Comparison of ENCODE assay signal across 13 mouse cellular contexts in the genomic region with DNA sequence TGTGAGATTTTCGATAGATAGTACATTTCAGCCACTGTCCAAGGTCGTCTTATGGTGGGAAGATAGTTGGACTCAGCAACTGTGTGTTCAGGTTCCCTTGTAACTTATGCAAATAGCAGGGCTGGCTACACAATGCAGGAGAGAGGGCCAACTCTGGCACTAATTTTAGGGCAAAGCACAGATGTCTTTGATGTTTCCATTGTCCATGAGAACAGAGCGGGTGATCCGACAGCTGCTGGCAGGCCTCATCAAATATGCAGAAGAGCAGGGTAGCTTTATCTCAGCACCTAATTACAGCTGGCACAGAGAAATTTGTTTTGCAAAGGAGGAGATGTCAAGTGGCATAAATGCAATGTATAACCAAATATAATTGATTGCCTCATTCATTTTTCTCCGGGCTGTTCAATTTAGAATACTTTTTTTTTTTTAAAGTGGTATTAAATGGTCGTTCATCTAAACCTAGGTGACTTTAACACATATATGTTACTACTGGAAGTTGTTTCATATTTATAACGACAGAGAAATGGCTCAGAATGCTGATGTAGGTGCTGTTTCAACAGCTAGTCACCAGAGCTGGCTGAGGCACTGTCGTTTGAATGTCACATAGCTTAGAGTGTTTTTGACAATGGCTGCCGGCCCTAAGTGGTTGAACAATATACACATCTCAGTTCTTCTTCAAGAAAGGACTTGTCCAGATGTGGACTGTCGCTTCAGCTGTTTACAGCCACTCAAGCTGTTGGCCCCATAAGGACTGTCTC. TPM values are rescaled to one million over a fixed set of nuclear protein-coding genes. Genes with fewer than 3 reads are reported as not detected.
A peak's percentile ranks its signal among the peaks of the same experiment; 100 is the strongest.
DNase-seq lines count a peak whose midpoint lies in the region; ATAC-seq and TF ChIP-seq lines count a peak whose summit lies in the region.
"Had no signal": no experiment of that assay in that cellular context is flagged by ENCODE, and none has a peak within 500 bp of the region (broad histone marks: within the 10 kb centered on the region; RNA-seq: fewer than 3 reads in every experiment).

No protein-coding gene starts in this region.

- intact Hi-C loops in left cerebral cortex, adult 2 months (cut with DNase I), result no loop called here

- peak; percentile 27; the same call in 1 of the 2 replicates for ATAC-seq in hindbrain, embryonic 11.5 days (ENCODE audit: low FRiP score)
- no peak for ATAC-seq in hindbrain, embryonic 16.5 days
- peak; percentile 88 for ATAC-seq in forebrain, postnatal 0 days
- no peak for ATAC-seq in liver, postnatal 0 days
- ATAC-seq: CD4-positive, CD25-positive, alpha-beta regulatory T cell, adult 4 months had no signal

- no peaks in the 10 kb centered on the region for H3K36me3 ChIP-seq in hindbrain, embryonic 11.5 days (ENCODE audit: control insufficient read depth, insufficient read depth, low read length)
- no peaks in the 10 kb centered on the region for H3K36me3 ChIP-seq in hindbrain, embryonic 16.5 days (ENCODE audit: control insufficient read depth, insufficient read depth, low read length)
- no peaks in the 10 kb centered on the region for H3K36me3 ChIP-seq in forebrain, postnatal 0 days (ENCODE audit: insufficient read depth)
- no peaks in the 10 kb centered on the region for H3K36me3 ChIP-seq in liver, postnatal 0 days (replicated peaks; ENCODE audit: insufficient read depth, low read length)

- H3K27ac ChIP-seq in hindbrain, embryonic 11.5 days (ENCODE audit: low read depth, low read length), result no peak overlapping the region
- no peak overlapping the region for H3K27ac ChIP-seq in hindbrain, embryonic 16.5 days (ENCODE audit: low read depth, low read length)
- H3K27ac ChIP-seq in forebrain, postnatal 0 days (ENCODE audit: low read depth, low read length), result peak overlapping the region; percentile 21; the same call in 1 of the 2 replicates
- peak overlapping the region; percentile 92 for H3K27ac ChIP-seq in liver, postnatal 0 days (ENCODE audit: low read depth)
- H3K27ac ChIP-seq in left cerebral cortex, adult 2 months, result no peak overlapping the region

- WGBS in hindbrain, embryonic 11.5 days, result 71% methylated on average over 10 of the region's 10 CpGs
- 51% methylated on average over 10 of the region's 10 CpGs for WGBS in hindbrain, embryonic 16.5 days
- WGBS in forebrain, postnatal 0 days, result 35% methylated on average over 10 of the region's 10 CpGs
- WGBS in liver, postnatal 0 days (ENCODE audit: insufficient replicate concordance), result 74% methylated on average over 10 of the region's 10 CpGs

- peak; percentile 6 for DNase-seq in hindbrain, embryonic 11.5 days (ENCODE audit: low spot score)
- peak; percentile 26 for DNase-seq in brain, adult 2 months (ENCODE audit: low read depth, low spot score)
- peak; percentile 19 for DNase-seq in forebrain, postnatal 0 days
- DNase-seq in liver, postnatal 0 days, result no peak
- DNase-seq in left cerebral cortex, adult 2 months (ENCODE audit: extremely low spot score in 1 of 2, low spot score in 2 of 2), result no peak
- no peak for DNase-seq in thymus, postnatal 25 days
- DNase-seq in urinary bladder, postnatal 36 days (ENCODE audit: low spot score in 2 of 2), result no peak
- DNase-seq: adrenal gland, adult 2 months; heart, postnatal 36 days; kidney, postnatal 10 days had no signal

- H3K9me3 ChIP-seq in hindbrain, embryonic 11.5 days (ENCODE audit: control insufficient read depth, low read length), result no peaks in the 10 kb centered on the region
- H3K9me3 ChIP-seq in hindbrain, embryonic 16.5 days (ENCODE audit: control insufficient read depth, low read length), result no peaks in the 10 kb centered on the region
- no peaks in the 10 kb centered on the region for H3K9me3 ChIP-seq in forebrain, postnatal 0 days (ENCODE audit: low read length)
- H3K9me3 ChIP-seq in liver, postnatal 0 days (ENCODE audit: low read length), result no peaks in the 10 kb centered on the region
- H3K9me3 ChIP-seq: megakaryocyte, embryonic 14.5 days had no signal

- H3K4me2 ChIP-seq in hindbrain, embryonic 11.5 days (replicated peaks; ENCODE audit: low read depth, low read length), result no peak overlapping the region
- no peak overlapping the region for H3K4me2 ChIP-seq in hindbrain, embryonic 16.5 days (ENCODE audit: low read length)
- no peak overlapping the region for H3K4me2 ChIP-seq in forebrain, postnatal 0 days (ENCODE audit: low read depth)
- H3K4me2 ChIP-seq in liver, postnatal 0 days (ENCODE audit: low read depth, low read length), result peak overlapping the region; percentile 72

- no peaks in the 10 kb centered on the region for H3K27me3 ChIP-seq in hindbrain, embryonic 11.5 days (ENCODE audit: control insufficient read depth, insufficient read depth, low read length)
- H3K27me3 ChIP-seq in hindbrain, embryonic 16.5 days (replicated peaks; ENCODE audit: control insufficient read depth, insufficient read depth, low read length), result no peaks in the 10 kb centered on the region
- no peaks in the 10 kb centered on the region for H3K27me3 ChIP-seq in forebrain, postnatal 0 days (ENCODE audit: insufficient read depth, low read length)
- H3K27me3 ChIP-seq in liver, postnatal 0 days (ENCODE audit: insufficient read depth, low read length), result no peaks in the 10 kb centered on the region
- H3K27me3 ChIP-seq: megakaryocyte, embryonic 14.5 days had no signal

- TF ChIP-seq EP300 in liver, postnatal 0 days (IDR thresholded peaks at IDR 0.05; ENCODE audit: low read depth), result peak; percentile 12; the same call in 1 of the 2 replicates

- no peak for TF ChIP-seq CTCF in forebrain, postnatal 0 days (IDR thresholded peaks at IDR 0.05; ENCODE audit: low read depth)
- TF ChIP-seq CTCF in liver, postnatal 0 days (IDR thresholded peaks at IDR 0.05; ENCODE audit: low read depth), result no peak
- TF ChIP-seq CTCF in left cerebral cortex, adult 2 months (IDR thresholded peaks at IDR 0.05), result no peak

- no peak overlapping the region for H3K4me3 ChIP-seq in hindbrain, embryonic 11.5 days (ENCODE audit: low read depth, low read length)
- H3K4me3 ChIP-seq in hindbrain, embryonic 16.5 days (ENCODE audit: low read length), result no peak overlapping the region
- no peak overlapping the region for H3K4me3 ChIP-seq in forebrain, postnatal 0 days (ENCODE audit: low read depth, low read length)
- H3K4me3 ChIP-seq in liver, postnatal 0 days (ENCODE audit: low read depth, low read length), result peak overlapping the region; percentile 49
- H3K4me3 ChIP-seq in left cerebral cortex, adult 2 months, result no peak overlapping the region

- H3K9ac ChIP-seq in hindbrain, embryonic 11.5 days (ENCODE audit: low read depth, low read length), result no peak overlapping the region
- H3K9ac ChIP-seq in hindbrain, embryonic 16.5 days (ENCODE audit: low read depth, low read length), result no peak overlapping the region
- no peak overlapping the region for H3K9ac ChIP-seq in forebrain, postnatal 0 days
- peak overlapping the region; percentile 45 for H3K9ac ChIP-seq in liver, postnatal 0 days (replicated peaks)

- H3K4me1 ChIP-seq in hindbrain, embryonic 11.5 days (replicated peaks; ENCODE audit: control insufficient read depth, insufficient read depth, low read length), result no peaks in the 10 kb centered on the region
- H3K4me1 ChIP-seq in hindbrain, embryonic 16.5 days (ENCODE audit: control insufficient read depth, insufficient read depth, low read depth, low read length), result no peaks in the 10 kb centered on the region
- H3K4me1 ChIP-seq in forebrain, postnatal 0 days (ENCODE audit: insufficient read depth), result no peaks in the 10 kb centered on the region
- H3K4me1 ChIP-seq in liver, postnatal 0 days (ENCODE audit: insufficient read depth), result peaks cover 7% of the 10 kb centered on the region

RNA-seq across cellular contexts. Expression of a gene that starts 43.4 kb away (rescaled TPM):
- polyA plus RNA-seq in hindbrain, embryonic 11.5 days (2014; fragmentation: Nextera tagmentation; extraction: Ambion mirVana), result 29.7 and 30.5 TPM in 2 replicates
- 37.2 and 45.7 TPM in 2 replicates for polyA plus RNA-seq in hindbrain, embryonic 16.5 days (2015; fragmentation: Nextera tagmentation; extraction: Ambion mirVana)
- total RNA-seq in forebrain, postnatal 0 days (2014; rRNA removed), result 43.4 and 43.6 TPM in 2 replicates
- 59.8 and 65.5 TPM in 2 replicates for polyA plus RNA-seq in forebrain, postnatal 0 days (2015; fragmentation: Nextera tagmentation; extraction: Ambion mirVana)
- 15.5 and 21.2 TPM in 2 replicates for polyA plus RNA-seq in liver, postnatal 0 days (2015; fragmentation: Nextera tagmentation; extraction: Ambion mirVana)
- 100 to 1,000 TPM in 1 of 2 experiments, 10 to 100 TPM in 1; 88.8 to 107 TPM for total RNA-seq in left cerebral cortex, adult 2 months (2021)

Comparison
In these comparisons a context has a peak if more than half of its experiments do, and no peak if none do; other contexts are left out.
1. ATAC-seq: peak in hindbrain, embryonic 11.5 days (single experiment) and forebrain, postnatal 0 days (single experiment); none in hindbrain, embryonic 16.5 days (single experiment) and liver, postnatal 0 days (single experiment).
2. DNase-seq: peak in hindbrain, embryonic 11.5 days (single experiment), brain, adult 2 months (single experiment) and forebrain, postnatal 0 days (single experiment); none in liver, postnatal 0 days (single experiment), left cerebral cortex, adult 2 months (0 of 2), thymus, postnatal 25 days (single experiment) and urinary bladder, postnatal 36 days (0 of 2).
3. H3K27ac ChIP-seq: peak in forebrain, postnatal 0 days (single experiment) and liver, postnatal 0 days (single experiment); none in hindbrain, embryonic 11.5 days (single experiment), hindbrain, embryonic 16.5 days (single experiment) and left cerebral cortex, adult 2 months (single experiment).